Mouse (Mus musculus): ENCODE results near the gene Gm20517.

DNA sequence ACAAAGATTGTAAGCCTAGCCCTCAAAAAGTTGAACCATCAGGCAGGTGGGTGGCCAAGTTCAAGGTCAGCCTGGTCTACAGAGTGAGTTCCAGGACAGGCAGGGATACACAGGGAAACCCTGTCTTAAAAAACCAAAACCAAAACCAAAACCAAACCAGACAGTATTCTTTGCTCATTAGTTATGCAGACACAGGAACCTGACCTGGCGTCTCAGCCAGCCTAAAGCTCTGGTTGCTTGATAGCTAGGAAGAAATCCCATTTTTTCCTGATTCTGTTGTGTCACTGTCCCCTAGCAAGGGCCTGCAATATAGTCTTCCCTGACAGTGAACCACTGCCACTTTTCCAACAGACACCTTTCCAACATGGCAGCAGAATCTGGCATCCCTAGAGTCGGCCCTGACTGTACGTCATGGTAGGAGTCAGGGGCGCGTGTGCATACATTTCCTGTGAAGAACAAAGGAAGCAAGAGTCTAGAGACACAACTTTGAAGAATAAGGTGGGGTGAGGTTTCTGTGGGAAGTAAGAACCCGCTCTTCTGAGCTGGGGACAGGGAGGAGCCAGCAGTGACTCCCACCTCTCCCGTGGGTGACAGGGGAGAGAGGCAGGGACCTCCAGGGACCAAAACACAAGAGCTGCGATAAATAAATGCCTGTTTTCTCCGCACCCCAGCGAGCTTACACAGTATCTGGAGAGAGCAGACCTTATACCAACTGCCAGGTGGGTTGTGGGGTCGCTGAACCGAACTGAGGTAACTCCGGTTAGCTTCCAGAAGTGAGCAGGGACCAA lies 10.6 kb upstream of the Gm20517 start:
- TF ChIP-seq CHD2 (IDR thresholded peaks at IDR 0.05; ENCODE audit: low read depth, low read length) = no peak
- no peak for TF ChIP-seq MAFK (IDR thresholded peaks at IDR 0.05; ENCODE audit: insufficient read depth, low read depth, low read length)
- TF ChIP-seq ZNF384 (IDR thresholded peaks at IDR 0.05; ENCODE audit: low read depth, low read length) = no peak
